Mouse (Mus musculus): ENCODE measurements around the gene Nt5m. TPM values are rescaled to one million over a fixed set of nuclear protein-coding genes. Genes with fewer than 3 reads are reported as not detected.

Gene Nt5m
- polyA plus RNA-seq, 1 experiment from 2014 or later, result 68.2 TPM

DNA sequence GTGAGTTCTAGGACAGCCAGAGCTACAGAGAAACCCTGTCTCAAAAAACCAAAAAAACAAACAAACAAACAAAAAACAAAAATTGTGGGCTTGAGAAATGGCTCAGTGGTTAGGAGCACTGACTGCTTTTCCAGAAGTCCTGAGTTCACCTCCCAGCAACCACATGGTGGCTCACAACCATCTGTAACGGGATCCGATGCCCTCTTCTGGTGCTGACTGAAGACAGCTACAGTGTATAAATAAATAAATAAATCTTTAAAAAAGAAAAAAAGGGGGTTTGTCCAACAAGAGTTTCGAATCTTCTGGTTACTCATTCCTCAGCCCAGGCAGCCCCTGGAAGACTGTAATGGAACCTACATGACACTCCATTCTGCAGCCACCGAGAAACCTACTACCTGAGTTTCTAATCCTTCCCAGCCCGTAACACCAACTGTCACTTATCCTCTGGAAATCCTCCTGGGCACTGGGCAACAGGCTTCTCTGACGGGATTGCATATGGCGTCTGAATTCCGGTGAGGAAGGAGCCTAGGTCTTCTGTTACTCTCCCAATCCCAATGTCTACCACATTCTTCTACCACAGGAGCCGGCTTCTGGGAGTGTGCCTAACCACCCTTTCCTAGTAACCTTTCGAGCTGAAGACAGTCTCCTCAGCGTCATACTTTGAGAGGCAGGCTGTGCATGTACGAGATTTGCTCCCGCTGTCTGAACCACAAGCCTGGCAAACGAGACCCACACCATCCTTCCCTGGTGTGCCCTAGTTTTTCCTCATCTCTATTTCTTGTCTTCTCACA, 30.9 kb upstream of the Nt5m start:
- H3K9ac ChIP-seq (replicated peaks; ENCODE audit: low read length), result peak overlapping the region; percentile 89; the same call in 1 of the 2 replicates
- 61% methylated on average over 14 of the region's 14 CpGs for WGBS
- DNase-seq (peak; percentile 9), ATAC-seq (ENCODE audit: low FRiP score, low TSS enrichment) (no peak)
- peaks cover 45% of the 10 kb centered on the region for H3K36me3 ChIP-seq (ENCODE audit: control insufficient read depth, insufficient read depth, low read length)
- H3K9me3 ChIP-seq (ENCODE audit: control insufficient read depth, low read length), result no peaks in the 10 kb centered on the region
- H3K4me1 ChIP-seq (ENCODE audit: control insufficient read depth, insufficient read depth, low read length), result peaks cover 10% of the 10 kb centered on the region
- H3K4me2 ChIP-seq (ENCODE audit: low read length), result peak overlapping the region; percentile 75
- H3K27ac ChIP-seq (replicated peaks; ENCODE audit: low read depth, low read length), result no peak overlapping the region
- no peaks in the 10 kb centered on the region for H3K27me3 ChIP-seq (ENCODE audit: control insufficient read depth, insufficient read depth, low read length)
- peak overlapping the region; percentile 79 for H3K4me3 ChIP-seq (replicated peaks; ENCODE audit: low read depth, low read length)

DNA sequence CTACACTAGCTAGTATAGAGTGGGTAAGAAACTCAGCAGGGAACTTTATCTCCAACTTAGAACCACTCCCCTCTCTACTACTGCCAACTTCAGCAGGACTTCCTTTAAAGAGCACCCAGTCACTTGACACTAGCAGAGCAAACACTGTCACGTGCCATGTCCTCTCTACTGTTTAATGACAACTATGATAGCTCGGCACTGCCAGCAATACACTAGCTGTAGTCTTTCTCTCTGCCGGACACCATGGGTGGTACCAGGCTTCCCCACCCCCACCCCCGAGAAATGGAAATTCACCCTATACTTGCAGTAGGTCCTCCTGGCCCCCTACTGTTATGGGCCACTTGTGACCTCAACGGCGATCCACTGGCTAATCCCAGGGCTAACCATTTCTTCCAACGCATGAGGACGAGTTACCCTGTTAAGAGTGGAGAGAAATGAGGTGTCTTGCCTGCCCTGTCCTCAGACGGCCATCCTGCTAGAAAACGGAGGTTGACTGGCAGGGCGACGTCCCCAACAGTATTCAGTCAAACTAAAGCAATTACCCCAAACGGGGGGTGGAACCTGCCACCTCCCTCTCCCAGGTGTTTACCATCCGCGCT, 30.1 kb upstream of the Nt5m start:
- peak overlapping the region; percentile 99 for H3K27ac ChIP-seq (replicated peaks; ENCODE audit: low read depth, low read length)
- H3K9me3 ChIP-seq (ENCODE audit: control insufficient read depth, low read length), result no peaks in the 10 kb centered on the region
- ATAC-seq (ENCODE audit: low FRiP score, low TSS enrichment) (peak; percentile 18), DNase-seq (no peak)
- H3K4me2 ChIP-seq (ENCODE audit: low read length), result peak overlapping the region; percentile 75
- no peaks in the 10 kb centered on the region for H3K27me3 ChIP-seq (ENCODE audit: control insufficient read depth, insufficient read depth, low read length)
- H3K36me3 ChIP-seq (ENCODE audit: control insufficient read depth, insufficient read depth, low read length), result peaks cover 37% of the 10 kb centered on the region
- peaks cover 10% of the 10 kb centered on the region for H3K4me1 ChIP-seq (ENCODE audit: control insufficient read depth, insufficient read depth, low read length)
- WGBS, result under 1% methylated on average over 15 of the region's 15 CpGs
- peak overlapping the region; percentile 89 for H3K9ac ChIP-seq (replicated peaks; ENCODE audit: low read length)
- peak overlapping the region; percentile 79 for H3K4me3 ChIP-seq (replicated peaks; ENCODE audit: low read depth, low read length)

DNA sequence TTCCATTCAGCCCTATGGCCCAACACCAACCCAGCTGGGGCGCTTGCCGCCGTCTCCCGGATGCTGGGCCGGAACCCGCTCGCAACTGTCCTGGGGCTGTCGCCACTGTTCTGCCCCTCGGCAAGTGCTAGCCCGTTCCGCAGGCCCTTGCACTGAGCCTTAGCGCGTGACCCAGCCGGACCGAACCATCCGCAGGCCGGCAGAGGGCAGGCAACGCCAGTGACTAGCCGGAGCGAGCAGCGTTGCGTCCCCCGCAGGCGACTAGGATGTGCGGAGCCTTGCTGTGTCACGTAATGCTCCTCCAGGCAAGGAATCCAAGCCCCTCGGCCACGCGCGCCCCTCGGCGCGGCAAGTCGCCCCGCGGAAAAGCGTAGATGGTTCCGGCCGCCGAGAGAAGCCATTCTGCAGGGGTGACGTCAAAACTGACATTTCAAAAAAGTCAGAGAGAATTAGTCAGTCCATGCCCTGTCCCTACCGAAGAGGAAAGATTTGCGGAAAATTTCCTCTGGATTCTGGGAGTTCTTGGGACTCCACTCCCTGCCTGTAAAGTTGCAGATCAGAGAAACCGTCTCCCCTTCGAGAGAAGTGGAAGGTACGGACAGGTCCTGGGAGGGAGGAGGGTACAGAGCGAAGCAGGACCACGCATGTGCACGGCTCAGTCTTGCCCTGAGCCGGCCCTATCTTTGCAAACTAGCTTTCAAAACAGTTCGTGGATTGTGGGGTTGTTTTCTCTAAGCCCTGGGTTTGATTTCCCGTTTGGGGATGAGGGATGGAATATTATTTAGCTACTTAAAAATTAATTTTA, 29.4 kb upstream of the Nt5m start, which contains the start of gene Flcn:
Flcn (minus strand) TSS at position 347 of the 805 bp plus-strand sequence.
- H3K27me3 ChIP-seq (ENCODE audit: control insufficient read depth, insufficient read depth, low read length), result no peaks in the 10 kb centered on the region
- peaks cover 30% of the 10 kb centered on the region for H3K36me3 ChIP-seq (ENCODE audit: control insufficient read depth, insufficient read depth, low read length)
- H3K4me2 ChIP-seq (ENCODE audit: low read length), result peak within 1 kb of the TSS; percentile 75
- under 1% methylated on average over 52 of the region's 52 CpGs for WGBS
- ATAC-seq (ENCODE audit: low FRiP score, low TSS enrichment), result peak; percentile 94
- H3K27ac ChIP-seq (replicated peaks; ENCODE audit: low read depth, low read length), result peak within 1 kb of the TSS; percentile 99
- H3K4me1 ChIP-seq (ENCODE audit: control insufficient read depth, insufficient read depth, low read length), result peaks cover 10% of the 10 kb centered on the region
- H3K4me3 ChIP-seq (replicated peaks; ENCODE audit: low read depth, low read length), result peak within 1 kb of the TSS; percentile 79
- DNase-seq, result peak; percentile 91
- no peaks in the 10 kb centered on the region for H3K9me3 ChIP-seq (ENCODE audit: control insufficient read depth, low read length)
- H3K9ac ChIP-seq (replicated peaks; ENCODE audit: low read length), result peak within 1 kb of the TSS; percentile 89

DNA sequence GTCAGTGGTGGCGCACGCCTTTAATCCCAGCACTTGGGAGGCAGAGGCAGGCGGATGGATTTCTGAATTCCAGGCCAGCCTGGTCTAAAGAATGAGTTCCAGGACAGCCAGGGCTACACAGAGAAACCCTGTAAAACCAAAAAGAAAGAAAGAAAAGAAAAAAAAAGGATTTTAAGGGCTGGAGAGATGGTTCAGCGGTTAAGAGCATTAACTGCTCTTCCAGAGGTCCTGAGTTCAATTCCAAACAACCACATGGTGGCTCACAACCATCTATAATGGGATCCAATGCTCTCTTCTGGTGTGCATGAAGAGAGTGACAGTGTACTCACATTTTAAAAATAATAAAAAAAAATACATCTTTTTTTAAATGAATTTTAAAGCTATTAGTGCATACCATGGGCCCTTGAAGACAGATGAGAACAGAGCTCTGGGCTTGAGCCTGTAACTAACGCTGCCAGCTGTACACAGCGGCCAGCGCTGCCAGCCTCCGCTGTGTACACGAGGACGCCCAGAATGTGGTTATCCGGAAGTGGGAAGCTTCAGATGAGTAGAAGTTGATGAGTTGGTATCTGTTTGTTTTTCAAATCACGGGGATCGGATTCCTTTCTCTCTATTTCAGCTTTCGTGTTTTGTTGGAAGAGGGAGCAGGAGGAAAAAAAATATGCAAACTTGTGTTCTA, 28.6 kb upstream of the Nt5m start:
- no peak for DNase-seq
- Histone ChIP-seq H3K4me2 (ENCODE audit: low read length) (peak overlapping the region; percentile 75), H3K4me1 (ENCODE audit: control insufficient read depth, insufficient read depth, low read length) (peaks cover 10% of the 10 kb centered on the region), H3K27me3 (ENCODE audit: control insufficient read depth, insufficient read depth, low read length) (no peaks in the 10 kb centered on the region), H3K36me3 (ENCODE audit: control insufficient read depth, insufficient read depth, low read length) (peaks cover 22% of the 10 kb centered on the region), H3K27ac (replicated peaks; ENCODE audit: low read depth, low read length) (peak overlapping the region; percentile 99; the same call in 1 of the 2 replicates), H3K9me3 (ENCODE audit: control insufficient read depth, low read length) (no peaks in the 10 kb centered on the region), H3K4me3 (replicated peaks; ENCODE audit: low read depth, low read length) (peak overlapping the region; percentile 79), H3K9ac (replicated peaks; ENCODE audit: low read length) (peak overlapping the region; percentile 89; the same call in 1 of the 2 replicates)
- ATAC-seq (ENCODE audit: low FRiP score, low TSS enrichment), result no peak
- WGBS, result 71% methylated on average over 14 of the region's 14 CpGs

DNA sequence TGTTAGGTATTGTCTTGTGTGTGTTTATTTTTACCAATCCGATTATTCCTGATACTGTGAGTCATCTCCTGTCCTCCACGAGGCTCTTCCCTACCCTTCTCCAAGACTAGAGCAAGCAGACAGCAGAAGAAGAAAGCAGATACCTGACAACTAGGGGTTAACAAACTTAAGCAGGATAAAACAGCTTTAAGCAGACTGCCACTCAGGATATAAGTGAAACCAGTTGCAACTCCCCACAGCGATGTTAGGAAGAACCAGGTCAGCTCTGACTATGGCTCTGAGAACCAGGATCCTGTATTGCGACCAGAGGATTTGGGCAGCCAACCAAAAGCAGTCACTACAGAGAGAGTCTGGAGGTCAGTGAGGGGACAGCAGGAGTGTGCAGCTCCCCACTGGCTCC, 28.0 kb upstream of the Nt5m start:
- H3K4me2 ChIP-seq (ENCODE audit: low read length), result no peak overlapping the region
- H3K27ac ChIP-seq (replicated peaks; ENCODE audit: low read depth, low read length), result no peak overlapping the region
- no peak for ATAC-seq (ENCODE audit: low FRiP score, low TSS enrichment)
- H3K9me3 ChIP-seq (ENCODE audit: control insufficient read depth, low read length), result no peaks in the 10 kb centered on the region
- H3K4me1 ChIP-seq (ENCODE audit: control insufficient read depth, insufficient read depth, low read length), result peaks cover 10% of the 10 kb centered on the region
- H3K9ac ChIP-seq (replicated peaks; ENCODE audit: low read length), result no peak overlapping the region
- no peak for DNase-seq
- peaks cover 21% of the 10 kb centered on the region for H3K36me3 ChIP-seq (ENCODE audit: control insufficient read depth, insufficient read depth, low read length)
- no peaks in the 10 kb centered on the region for H3K27me3 ChIP-seq (ENCODE audit: control insufficient read depth, insufficient read depth, low read length)
- no peak overlapping the region for H3K4me3 ChIP-seq (replicated peaks; ENCODE audit: low read depth, low read length)
- 84% methylated on average over 4 of the region's 4 CpGs for WGBS

DNA sequence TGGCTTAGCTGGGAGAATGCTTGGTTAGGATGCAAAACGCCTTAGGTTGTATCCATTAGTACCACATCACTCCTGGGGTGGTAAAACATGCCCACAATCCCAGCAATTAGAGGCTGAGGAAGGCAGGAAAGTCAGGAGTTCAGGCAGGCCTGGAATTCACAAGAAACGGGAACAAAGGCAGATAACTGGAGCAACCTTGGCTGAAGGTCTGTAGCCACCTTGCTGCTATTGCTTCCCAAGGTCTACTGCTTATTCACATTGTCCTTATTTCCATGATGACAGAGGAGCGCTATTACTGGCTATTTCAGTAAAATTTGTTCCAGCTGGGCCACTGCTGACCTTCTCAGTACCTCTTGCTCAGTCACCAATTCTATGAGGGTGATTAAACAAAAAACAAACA, 26.0 kb upstream of the Nt5m start:
- WGBS, result 75% methylated on average over 3 of the region's 3 CpGs
- Histone ChIP-seq H3K4me1 (ENCODE audit: control insufficient read depth, insufficient read depth, low read length) (peaks cover 10% of the 10 kb centered on the region), H3K36me3 (ENCODE audit: control insufficient read depth, insufficient read depth, low read length) (peaks cover 25% of the 10 kb centered on the region), H3K9me3 (ENCODE audit: control insufficient read depth, low read length) (no peaks in the 10 kb centered on the region), H3K4me3 (replicated peaks; ENCODE audit: low read depth, low read length) (no peak overlapping the region), H3K27me3 (ENCODE audit: control insufficient read depth, insufficient read depth, low read length) (no peaks in the 10 kb centered on the region), H3K9ac (replicated peaks; ENCODE audit: low read length) (no peak overlapping the region; the same call in 1 of the 2 replicates), H3K4me2 (ENCODE audit: low read length) (no peak overlapping the region), H3K27ac (replicated peaks; ENCODE audit: low read depth, low read length) (no peak overlapping the region)
- DNase-seq, result no peak
- ATAC-seq (ENCODE audit: low FRiP score, low TSS enrichment), result no peak

DNA sequence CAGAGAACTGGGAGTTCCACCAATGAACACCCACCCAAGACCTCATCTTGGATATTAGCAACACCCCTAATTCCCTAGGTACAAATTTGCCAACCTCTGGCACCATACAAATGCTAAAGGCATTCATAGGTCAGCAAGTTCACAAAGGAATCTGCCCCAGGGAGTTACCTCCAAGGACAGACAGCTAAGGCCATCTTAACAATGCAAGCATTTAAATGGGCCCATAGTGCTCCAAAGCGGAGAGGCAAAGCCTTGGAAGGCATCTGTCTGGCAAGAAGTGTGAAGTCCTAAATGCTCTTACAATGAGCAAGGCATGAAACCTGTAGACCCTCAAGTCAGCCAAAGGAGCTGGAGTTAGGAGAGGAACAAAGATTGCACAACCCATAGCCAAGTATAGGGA, 24.9 kb upstream of the Nt5m start:
- 80% methylated on average over 1 of the region's 1 CpGs for WGBS
- Histone ChIP-seq H3K36me3 (ENCODE audit: control insufficient read depth, insufficient read depth, low read length) (peaks cover 35% of the 10 kb centered on the region), H3K9ac (replicated peaks; ENCODE audit: low read length) (no peak overlapping the region), H3K4me1 (ENCODE audit: control insufficient read depth, insufficient read depth, low read length) (no peaks in the 10 kb centered on the region), H3K9me3 (ENCODE audit: control insufficient read depth, low read length) (no peaks in the 10 kb centered on the region), H3K27me3 (ENCODE audit: control insufficient read depth, insufficient read depth, low read length) (no peaks in the 10 kb centered on the region), H3K4me3 (replicated peaks; ENCODE audit: low read depth, low read length) (no peak overlapping the region), H3K4me2 (ENCODE audit: low read length) (no peak overlapping the region), H3K27ac (replicated peaks; ENCODE audit: low read depth, low read length) (no peak overlapping the region)
- DNase-seq, result no peak
- no peak for ATAC-seq (ENCODE audit: low FRiP score, low TSS enrichment)

DNA sequence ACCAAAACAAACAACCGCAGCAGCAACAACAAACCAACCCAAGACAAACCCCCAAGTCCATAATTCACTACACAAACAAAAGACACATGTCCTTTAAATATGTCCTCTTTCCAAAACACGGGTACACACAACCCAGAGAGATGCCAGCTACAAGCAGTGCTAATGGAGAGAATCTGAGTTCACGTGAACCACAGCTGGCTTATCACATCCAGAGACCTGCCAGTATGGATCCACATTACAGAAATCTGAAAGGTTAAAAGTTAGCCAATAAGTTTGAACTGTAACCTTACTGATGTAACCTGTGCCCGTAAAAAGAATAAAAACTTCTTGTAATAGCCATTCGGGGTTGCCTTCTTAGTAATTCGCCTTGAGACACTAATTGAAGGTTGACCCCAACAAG, 24.3 kb upstream of the Nt5m start:
- Histone ChIP-seq H3K4me1 (ENCODE audit: control insufficient read depth, insufficient read depth, low read length) (no peaks in the 10 kb centered on the region), H3K36me3 (ENCODE audit: control insufficient read depth, insufficient read depth, low read length) (peaks cover 41% of the 10 kb centered on the region), H3K27ac (replicated peaks; ENCODE audit: low read depth, low read length) (no peak overlapping the region), H3K9me3 (ENCODE audit: control insufficient read depth, low read length) (no peaks in the 10 kb centered on the region), H3K4me3 (replicated peaks; ENCODE audit: low read depth, low read length) (no peak overlapping the region), H3K4me2 (ENCODE audit: low read length) (no peak overlapping the region), H3K27me3 (ENCODE audit: control insufficient read depth, insufficient read depth, low read length) (no peaks in the 10 kb centered on the region), H3K9ac (replicated peaks; ENCODE audit: low read length) (no peak overlapping the region)
- ATAC-seq (ENCODE audit: low FRiP score, low TSS enrichment) (no peak), DNase-seq (no peak)
- WGBS, result 93% methylated on average over 6 of the region's 6 CpGs

Data from midbrain, embryonic 14.5 days (tissue).